Mouse (Mus musculus): ENCODE measurements around the gene Nup214. TPM values are rescaled to one million over a fixed set of nuclear protein-coding genes. Genes with fewer than 3 reads are reported as not detected.

Gene Nup214
- total and polyA plus RNA-seq, 2 experiments, result 5.3 to 11.5 TPM

GRCm38 (mm10) chr2:31938298-31938697 lies 35.9 kb upstream of the Nup214 start:
- H3K27me3 ChIP-seq (ENCODE audit: control insufficient read depth, insufficient read depth, low read length), result no peaks in the 10 kb centered on the region
- H3K36me3 ChIP-seq (ENCODE audit: control insufficient read depth, insufficient read depth, low read length), result no peaks in the 10 kb centered on the region
- WGBS, result 83% methylated on average over 1 of the region's 1 CpGs
- no peak overlapping the region for H3K9ac ChIP-seq (ENCODE audit: low read depth, low read length)
- no peak for DNase-seq (ENCODE audit: extremely low read depth, low read depth, low spot score)
- H3K4me1 ChIP-seq (ENCODE audit: control insufficient read depth, insufficient read depth, low read length), result peaks cover 9% of the 10 kb centered on the region; the same call in 1 of the 2 replicates
- no peak overlapping the region for H3K4me3 ChIP-seq (ENCODE audit: insufficient read depth, low read depth, low read length)
- H3K79me2 ChIP-seq (ENCODE audit: control insufficient read depth, insufficient read depth, low read length), result no peaks in the 10 kb centered on the region
- TF ChIP-seq CTCF (IDR thresholded peaks at IDR 0.05; ENCODE audit: low read depth, low read length) (no peak), POLR2A (IDR thresholded peaks at IDR 0.05; ENCODE audit: extremely low read depth, insufficient read depth, low read length) (no peak)
- H3K27ac ChIP-seq (replicated peaks; ENCODE audit: insufficient read depth, low read depth, low read length), result no peak overlapping the region

DNA sequence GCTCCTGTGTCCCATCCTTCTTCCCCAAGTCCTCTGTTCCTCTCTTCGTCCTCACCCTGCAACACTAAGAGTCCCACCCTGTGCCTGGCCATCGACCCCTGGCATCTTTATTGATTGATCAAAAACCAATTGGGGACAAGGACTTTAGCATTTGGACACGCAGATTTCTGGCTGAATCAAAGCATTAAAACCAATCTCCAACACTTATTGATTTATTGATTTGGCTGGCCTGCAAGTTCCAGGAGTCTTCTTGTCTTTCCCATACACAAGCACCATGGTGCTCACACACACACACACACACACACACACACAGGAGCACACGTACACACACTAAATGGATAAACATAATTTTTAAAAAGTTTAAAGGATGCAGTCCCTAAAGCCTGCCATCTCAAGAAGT lies 31.2 kb upstream of the Nup214 start:
- Histone ChIP-seq H3K79me2 (ENCODE audit: control insufficient read depth, insufficient read depth, low read length) (no peaks in the 10 kb centered on the region), H3K27me3 (ENCODE audit: control insufficient read depth, insufficient read depth, low read length) (no peaks in the 10 kb centered on the region), H3K27ac (replicated peaks; ENCODE audit: insufficient read depth, low read depth, low read length) (no peak overlapping the region), H3K36me3 (ENCODE audit: control insufficient read depth, insufficient read depth, low read length) (no peaks in the 10 kb centered on the region), H3K4me3 (ENCODE audit: insufficient read depth, low read depth, low read length) (no peak overlapping the region), H3K9ac (ENCODE audit: low read depth, low read length) (no peak overlapping the region), H3K4me1 (ENCODE audit: control insufficient read depth, insufficient read depth, low read length) (peaks cover 9% of the 10 kb centered on the region; the same call in 1 of the 2 replicates)
- 14% methylated on average over 4 of the region's 4 CpGs for WGBS
- TF ChIP-seq POLR2A (IDR thresholded peaks at IDR 0.05; ENCODE audit: extremely low read depth, insufficient read depth, low read length), result no peak
- TF ChIP-seq CTCF (IDR thresholded peaks at IDR 0.05; ENCODE audit: low read depth, low read length), result no peak
- DNase-seq (ENCODE audit: extremely low read depth, low read depth, low spot score), result peak; percentile 84

- Histone ChIP-seq H3K27ac (replicated peaks; ENCODE audit: insufficient read depth, low read depth, low read length) (no peak overlapping the region), H3K4me3 (ENCODE audit: insufficient read depth, low read depth, low read length) (no peak overlapping the region), H3K27me3 (ENCODE audit: control insufficient read depth, insufficient read depth, low read length) (peaks cover 7% of the 10 kb centered on the region), H3K9ac (ENCODE audit: low read depth, low read length) (no peak overlapping the region), H3K4me1 (ENCODE audit: control insufficient read depth, insufficient read depth, low read length) (peaks cover 9% of the 10 kb centered on the region; the same call in 1 of the 2 replicates), H3K79me2 (ENCODE audit: control insufficient read depth, insufficient read depth, low read length) (no peaks in the 10 kb centered on the region), H3K36me3 (ENCODE audit: control insufficient read depth, insufficient read depth, low read length) (no peaks in the 10 kb centered on the region)
- WGBS, result 69% methylated on average over 2 of the region's 2 CpGs
- DNase-seq (ENCODE audit: extremely low read depth, low read depth, low spot score), result no peak
- no peak for TF ChIP-seq POLR2A (IDR thresholded peaks at IDR 0.05; ENCODE audit: extremely low read depth, insufficient read depth, low read length)
These were observed 28.7 kb upstream of the Nup214 start for GRCm38 (mm10) chr2:31945580-31945979.

DNA sequence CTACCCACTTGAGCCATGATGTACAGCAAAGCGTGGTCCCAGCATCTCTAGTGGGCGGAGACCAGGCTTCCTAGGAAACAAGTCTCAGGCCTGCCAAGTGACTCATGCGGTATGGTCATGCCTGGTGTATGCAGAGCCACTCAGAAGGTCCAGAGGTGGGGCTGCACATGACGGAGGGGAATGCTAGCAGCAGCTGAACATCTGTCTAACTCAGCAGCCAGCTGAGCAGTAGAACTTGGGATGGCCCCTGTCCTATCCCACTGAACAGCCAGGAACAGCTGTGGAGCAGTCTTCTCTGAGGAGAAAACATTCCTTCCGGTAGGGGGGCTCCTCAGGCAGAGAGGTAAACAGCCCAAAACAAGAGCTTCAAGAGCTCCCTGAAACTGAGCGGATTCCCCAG lies 25.8 kb upstream of the Nup214 start:
- no peak for DNase-seq (ENCODE audit: extremely low read depth, low read depth, low spot score)
- Histone ChIP-seq H3K79me2 (ENCODE audit: control insufficient read depth, insufficient read depth, low read length) (no peaks in the 10 kb centered on the region), H3K4me1 (ENCODE audit: control insufficient read depth, insufficient read depth, low read length) (peaks cover 2% of the 10 kb centered on the region; the same call in 1 of the 2 replicates), H3K36me3 (ENCODE audit: control insufficient read depth, insufficient read depth, low read length) (no peaks in the 10 kb centered on the region), H3K27ac (replicated peaks; ENCODE audit: insufficient read depth, low read depth, low read length) (no peak overlapping the region), H3K9ac (ENCODE audit: low read depth, low read length) (no peak overlapping the region), H3K27me3 (ENCODE audit: control insufficient read depth, insufficient read depth, low read length) (peaks cover 8% of the 10 kb centered on the region), H3K4me3 (ENCODE audit: insufficient read depth, low read depth, low read length) (no peak overlapping the region)
- 85% methylated on average over 6 of the region's 6 CpGs for WGBS
- no peak for TF ChIP-seq POLR2A (IDR thresholded peaks at IDR 0.05; ENCODE audit: extremely low read depth, insufficient read depth, low read length)
- TF ChIP-seq CTCF (IDR thresholded peaks at IDR 0.05; ENCODE audit: low read depth, low read length), result no peak

GRCm38 (mm10) chr2:31948801-31949200 lies 25.4 kb upstream of the Nup214 start:
- no peak for DNase-seq (ENCODE audit: extremely low read depth, low read depth, low spot score)
- WGBS, result 76% methylated on average over 6 of the region's 6 CpGs
- H3K27me3 ChIP-seq (ENCODE audit: control insufficient read depth, insufficient read depth, low read length), result peaks cover 8% of the 10 kb centered on the region
- no peak overlapping the region for H3K9ac ChIP-seq (ENCODE audit: low read depth, low read length)
- H3K4me1 ChIP-seq (ENCODE audit: control insufficient read depth, insufficient read depth, low read length), result 0 out of 2 replicates have a peak, but pooled peaks cover 2% of the 10 kb centered on the region
- H3K79me2 ChIP-seq (ENCODE audit: control insufficient read depth, insufficient read depth, low read length), result no peaks in the 10 kb centered on the region
- TF ChIP-seq POLR2A (IDR thresholded peaks at IDR 0.05; ENCODE audit: extremely low read depth, insufficient read depth, low read length) (no peak), CTCF (IDR thresholded peaks at IDR 0.05; ENCODE audit: low read depth, low read length) (no peak)
- H3K27ac ChIP-seq (replicated peaks; ENCODE audit: insufficient read depth, low read depth, low read length), result no peak overlapping the region
- H3K36me3 ChIP-seq (ENCODE audit: control insufficient read depth, insufficient read depth, low read length), result no peaks in the 10 kb centered on the region
- H3K4me3 ChIP-seq (ENCODE audit: insufficient read depth, low read depth, low read length), result no peak overlapping the region

DNA sequence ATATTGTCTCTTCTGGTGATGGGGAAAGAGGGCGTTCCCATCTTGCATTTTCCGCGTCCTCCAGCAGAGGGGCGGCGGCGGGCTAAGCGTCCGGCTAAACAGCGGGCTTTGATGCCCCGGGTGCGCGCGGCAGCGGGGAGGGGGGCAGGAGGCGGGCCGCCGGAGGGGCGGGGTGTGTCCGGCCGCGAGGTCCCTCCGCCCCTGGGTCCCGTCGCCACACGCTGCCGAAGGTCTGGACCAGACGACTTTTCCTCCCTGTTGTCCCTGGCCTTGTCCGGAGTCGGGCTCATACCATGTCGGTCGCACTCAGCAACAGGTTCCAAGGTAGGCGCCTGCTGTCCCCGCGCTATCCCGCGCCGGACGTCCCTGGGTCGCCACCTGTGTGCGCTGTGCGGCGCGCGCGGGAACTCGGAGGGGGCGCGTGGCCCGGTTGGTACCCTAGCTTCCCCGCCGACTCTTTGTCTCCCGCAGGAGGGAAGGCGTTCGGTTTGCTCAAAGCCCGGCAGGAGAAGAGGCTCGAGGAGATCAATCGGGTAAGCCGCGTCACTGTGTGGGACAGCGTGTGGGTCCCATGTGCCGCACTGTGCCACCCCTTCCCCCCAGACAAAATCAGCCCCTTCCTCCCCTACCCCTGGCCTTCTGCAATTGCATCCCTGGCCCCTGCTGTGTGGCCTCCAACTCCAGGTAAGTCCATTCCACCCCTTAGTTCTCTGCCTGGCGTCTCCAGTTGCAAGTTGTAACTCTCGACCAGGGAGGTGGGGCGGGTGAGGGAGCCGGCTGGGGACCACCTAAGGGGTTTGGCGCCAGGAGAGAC lies 24.0 kb upstream of the Nup214 start, which contains the start of gene Aif1l:
Aif1l (plus strand) TSS at position 82 of the 814 bp plus-strand sequence.
- TF ChIP-seq CTCF (IDR thresholded peaks at IDR 0.05; ENCODE audit: low read depth, low read length), result 0 out of 2 replicates have a peak, but pooled peaks have one; percentile 19
- no peak for TF ChIP-seq POLR2A (IDR thresholded peaks at IDR 0.05; ENCODE audit: extremely low read depth, insufficient read depth, low read length)
- DNase-seq (ENCODE audit: extremely low read depth, low read depth, low spot score), result no peak
- Histone ChIP-seq H3K4me1 (ENCODE audit: control insufficient read depth, insufficient read depth, low read length) (no peaks in the 10 kb centered on the region), H3K79me2 (ENCODE audit: control insufficient read depth, insufficient read depth, low read length) (no peaks in the 10 kb centered on the region), H3K9ac (ENCODE audit: low read depth, low read length) (no peak within 1 kb of the TSS), H3K4me3 (ENCODE audit: insufficient read depth, low read depth, low read length) (peak within 1 kb of the TSS; percentile 13; the same call in 1 of the 2 replicates), H3K27me3 (ENCODE audit: control insufficient read depth, insufficient read depth, low read length) (peaks cover 8% of the 10 kb centered on the region), H3K36me3 (ENCODE audit: control insufficient read depth, insufficient read depth, low read length) (no peaks in the 10 kb centered on the region), H3K27ac (replicated peaks; ENCODE audit: insufficient read depth, low read depth, low read length) (no peak within 1 kb of the TSS)
- 2% methylated on average over 66 of the region's 66 CpGs for WGBS
